Mouse (Mus musculus) liver, embryonic 14.5 days (tissue): ENCODE results near the gene Nlrp4f.

Source experiments
- CTCF ChIP-seq: IDR thresholded peaks from 2 replicates; pipeline ENCODE4 v1.5.1; 2016; ENCODE audit warnings: antibody characterized with exemption, low read depth, control low read depth
- EP300 ChIP-seq: IDR thresholded peaks from 2 replicates; pipeline ENCODE4 v1.6.1; 2016; ENCODE audit warnings: antibody characterized with exemption, low read depth

- TF ChIP-seq CTCF, result 0 out of 2 replicates have a peak, but pooled peaks have one; percentile 2
- TF ChIP-seq EP300, result no peak
Observed at GRCm38 (mm10) chr13:65241099-65241626, 35.4 kb upstream of the Nlrp4f start.
